Mouse (Mus musculus) CH12F3 (cell line): ENCODE data around the gene Sptlc2.

Experiments
- in situ Hi-C: fragments of 300-500 bp; cut with MboI; formaldehyde crosslinking; loops from 2 replicates; pipeline ENCODE4 v1.14.3; 2020; ENCODE audit warnings: low sequenced_read_pairs

Gene Sptlc2

DNA sequence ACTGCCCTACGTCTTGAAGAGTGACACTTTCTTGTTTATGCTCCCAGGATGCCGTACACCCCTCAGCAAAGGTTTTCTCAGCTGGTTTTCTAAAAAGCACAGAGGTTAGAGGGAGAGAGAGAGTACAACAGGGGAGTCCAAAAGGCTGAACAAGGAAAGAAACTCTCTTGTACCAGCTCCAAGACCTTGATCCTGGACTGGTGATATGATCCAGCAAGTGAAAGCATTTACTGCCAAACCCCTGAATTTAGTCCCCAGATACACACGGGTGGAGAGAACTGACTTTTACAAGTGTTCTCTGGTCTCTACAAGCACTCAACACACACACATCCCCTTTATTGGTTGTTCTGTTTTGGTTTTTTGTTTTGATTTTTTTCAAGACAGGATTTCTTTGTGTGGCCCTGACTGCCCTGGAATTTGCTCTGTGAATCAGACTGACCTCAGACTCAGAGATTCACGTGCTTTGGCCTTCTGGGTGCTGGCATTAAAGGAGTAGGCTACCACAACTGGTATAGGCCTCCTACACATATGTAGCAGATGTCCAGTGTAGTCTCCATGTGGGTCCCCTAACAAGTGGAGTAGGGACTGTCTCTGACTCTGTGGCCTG is 9.8 kb upstream of the Sptlc2 start:
- in situ Hi-C loops, result no loop called here

- in situ Hi-C loops, result no loop called here
These were observed 9.0 kb upstream of the Sptlc2 start for GRCm38 (mm10) chr12:87397126-87397525.

GRCm38 (mm10) chr12:87394316-87394715 is 6.2 kb upstream of the Sptlc2 start:
- in situ Hi-C loops, result no loop called here

DNA sequence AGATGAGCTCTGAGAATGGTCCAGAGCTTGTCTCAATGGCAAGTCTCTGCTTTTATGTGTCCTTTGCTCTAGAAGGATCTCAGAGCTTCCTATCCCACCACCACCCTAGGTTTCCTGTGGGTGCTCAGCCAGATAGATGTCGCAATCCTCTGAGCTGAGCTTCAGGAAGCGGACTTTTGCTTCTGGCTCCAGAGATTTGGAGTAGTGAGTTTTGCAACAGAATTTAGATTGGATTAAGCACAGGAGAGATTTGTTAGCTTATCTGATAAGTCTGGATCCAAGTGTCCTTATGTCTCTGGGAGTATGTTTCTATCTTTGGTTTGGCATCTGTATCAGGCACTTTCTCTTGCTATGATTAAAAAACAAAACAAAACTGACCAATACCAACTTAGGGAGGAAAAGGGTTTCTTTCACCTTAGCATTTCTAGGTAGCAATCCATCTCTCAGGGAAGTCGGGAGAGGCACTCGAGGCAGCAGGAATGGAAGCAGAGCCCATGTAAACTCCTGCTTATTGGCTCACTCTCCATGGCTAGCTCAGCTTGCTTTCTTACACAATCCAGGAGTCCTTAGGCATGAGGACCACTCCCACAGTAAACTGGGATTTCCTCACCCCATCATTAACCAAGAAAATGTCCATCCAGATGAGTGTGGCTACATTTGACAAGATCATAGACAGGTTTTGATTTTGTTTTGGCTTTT is 5.4 kb upstream of the Sptlc2 start:
- in situ Hi-C loops, result no loop called here

GRCm38 (mm10) chr12:87391355-87391754 is 3.2 kb upstream of the Sptlc2 start:
- in situ Hi-C loops, result no loop called here

DNA sequence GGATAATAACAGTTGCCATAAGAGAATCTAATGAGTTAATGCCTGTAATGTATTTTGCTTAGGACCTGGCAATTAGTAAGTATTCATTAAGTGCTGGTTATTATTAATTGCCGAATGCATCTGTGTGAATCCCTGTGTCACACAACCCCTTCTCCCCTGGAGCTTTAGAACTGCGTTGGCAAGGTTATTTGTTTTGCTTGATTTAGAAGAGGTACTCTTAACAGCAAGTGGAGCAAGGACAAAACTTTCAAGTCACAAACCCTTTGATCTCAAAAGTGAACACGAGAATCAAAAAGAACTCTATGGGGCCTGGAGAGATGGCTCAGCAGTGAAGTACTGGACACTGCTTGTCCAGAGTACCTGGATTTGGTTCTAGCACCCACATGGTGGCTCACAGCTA is 1.1 kb upstream of the Sptlc2 start:
- in situ Hi-C loops, result no loop called here

DNA sequence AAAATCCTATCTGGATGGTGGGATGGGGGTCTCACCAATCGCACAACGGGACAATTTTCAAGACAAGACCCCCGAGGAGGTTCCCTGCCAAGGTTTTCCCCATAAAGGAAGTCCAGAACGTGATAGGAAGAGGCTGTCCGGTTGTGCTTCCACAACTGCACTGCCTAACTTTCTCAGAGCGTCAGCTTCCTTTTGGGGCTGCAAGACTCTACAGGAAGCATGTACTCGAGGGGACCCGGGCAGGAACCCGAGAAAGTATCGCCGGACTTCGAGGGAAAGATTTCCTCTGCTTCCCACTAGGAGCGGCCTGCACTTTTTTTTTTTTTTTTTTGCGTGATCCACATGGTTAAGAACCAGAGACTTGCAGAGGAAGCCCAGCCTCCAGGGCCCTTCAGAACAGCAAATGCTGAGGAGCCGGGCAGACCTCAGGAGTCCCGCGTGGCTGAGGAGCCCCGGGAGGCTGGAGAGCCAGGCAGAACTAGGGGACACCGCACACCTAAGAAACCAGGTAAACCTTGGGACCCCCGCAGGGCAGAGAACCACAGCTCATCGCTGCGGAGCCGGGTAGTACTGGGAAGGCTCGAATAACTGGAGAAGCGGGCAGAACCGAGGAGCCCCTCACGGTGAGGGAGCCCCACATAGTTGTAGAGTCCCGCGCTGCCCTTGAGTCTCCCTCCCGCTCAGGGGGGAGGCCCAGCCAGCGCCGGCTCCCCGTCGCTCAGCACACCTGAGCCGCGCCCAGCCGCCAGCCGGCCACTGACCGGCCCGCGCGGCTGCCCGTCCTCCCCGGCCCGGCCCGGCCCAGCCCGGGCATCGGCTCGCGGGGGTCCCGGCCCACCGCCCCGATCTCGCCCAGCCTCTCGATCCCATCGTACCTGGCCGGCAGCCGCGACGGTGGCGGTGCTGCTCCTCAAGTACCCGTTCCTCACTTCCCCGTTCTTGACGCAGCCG is 709 bp downstream of the Sptlc2 start:
- in situ Hi-C loops, result no loop called here

DNA sequence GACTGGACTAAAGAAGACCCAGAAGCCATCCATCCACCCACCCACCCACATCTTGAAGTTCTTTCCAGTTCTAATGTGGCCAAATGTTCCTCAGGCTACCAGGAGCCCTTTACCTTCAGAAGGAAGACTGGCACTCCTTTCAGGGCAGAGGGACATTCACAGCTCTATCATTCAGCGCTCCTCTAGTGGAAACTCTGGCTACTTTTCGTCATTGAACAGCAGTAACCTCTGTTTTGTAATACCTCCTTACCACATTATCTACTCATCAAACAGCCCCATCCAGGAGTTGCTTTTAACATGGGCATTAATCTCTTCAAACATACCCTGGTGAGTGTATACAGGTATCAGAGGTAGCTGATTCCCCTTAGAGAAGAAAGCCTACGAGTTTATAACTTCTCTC is 3.1 kb downstream of the Sptlc2 start:
- in situ Hi-C loops, result no loop called here

- in situ Hi-C loops, result no loop called here
These were observed 6.8 kb downstream of the Sptlc2 start for GRCm38 (mm10) chr12:87381380-87381682.

GRCm38 (mm10) chr12:87380586-87381379 is 7.4 kb downstream of the Sptlc2 start:
- in situ Hi-C loops, result no loop called here

GRCm38 (mm10) chr12:87379496-87379895 is 8.7 kb downstream of the Sptlc2 start:
- in situ Hi-C loops, result no loop called here

DNA sequence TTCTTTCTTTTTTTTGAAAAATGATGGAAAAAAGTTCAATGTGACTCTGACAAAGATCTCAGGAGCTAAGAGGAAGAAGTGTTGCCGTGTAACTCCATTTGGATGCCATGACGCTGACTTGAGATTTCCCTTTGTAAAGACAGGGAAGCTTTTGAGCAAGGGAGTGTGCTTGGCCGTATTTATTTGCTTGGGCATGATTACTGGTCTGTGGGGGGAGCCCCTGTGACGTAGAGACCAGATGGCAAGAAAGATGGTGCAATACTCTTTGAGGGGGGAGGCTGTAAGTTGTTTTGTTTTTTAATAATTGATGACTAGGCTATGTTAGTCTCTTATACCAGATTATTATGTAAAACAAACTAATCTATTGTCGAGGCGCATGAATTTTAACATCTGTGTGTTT is 14.0 kb downstream of the Sptlc2 start:
- in situ Hi-C loops, result no loop called here

DNA sequence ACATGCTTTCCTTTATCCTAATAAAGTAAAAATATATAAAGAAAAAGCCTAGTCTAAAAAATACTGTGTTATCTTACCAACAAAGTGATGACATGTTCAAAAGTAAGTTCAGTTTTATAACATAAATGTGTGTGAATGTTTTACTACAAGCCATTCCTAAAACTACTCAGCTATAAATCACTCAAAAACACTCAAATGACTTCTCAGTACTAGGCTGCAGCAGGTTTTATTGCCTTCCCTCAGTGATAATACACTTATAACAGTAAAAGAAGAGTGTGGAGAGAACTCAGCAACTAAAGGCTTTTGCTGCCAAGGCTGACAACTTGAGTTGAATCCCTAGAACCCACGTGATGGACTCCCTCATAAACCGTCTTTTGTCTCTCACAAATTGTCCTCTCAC is 18.8 kb downstream of the Sptlc2 start:
- in situ Hi-C loops, result no loop called here

GRCm38 (mm10) chr12:87368092-87368491 is 20.1 kb downstream of the Sptlc2 start:
- in situ Hi-C loops, result no loop called here

- in situ Hi-C loops, result no loop called here
These were observed 22.5 kb downstream of the Sptlc2 start for GRCm38 (mm10) chr12:87365676-87366075.

DNA sequence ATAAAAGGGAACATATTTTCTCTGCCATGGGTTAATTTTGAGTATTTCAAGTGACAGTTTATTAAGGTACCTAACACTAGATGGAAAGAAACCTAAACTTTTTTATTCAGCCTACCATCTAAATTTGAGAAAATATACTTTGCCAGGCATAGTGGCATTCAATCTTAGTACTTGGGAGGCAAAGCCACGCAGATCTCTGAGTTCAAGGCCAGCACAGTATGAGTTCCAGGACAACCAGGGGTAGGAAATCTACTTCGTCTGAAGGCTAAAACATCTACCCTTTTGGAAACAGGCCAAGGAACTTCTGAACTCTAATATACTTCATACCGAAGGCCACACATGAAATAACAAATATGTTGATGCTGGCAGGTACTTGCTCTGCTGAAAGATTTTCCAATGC is 26.0 kb downstream of the Sptlc2 start:
- in situ Hi-C loops, result no loop called here

DNA sequence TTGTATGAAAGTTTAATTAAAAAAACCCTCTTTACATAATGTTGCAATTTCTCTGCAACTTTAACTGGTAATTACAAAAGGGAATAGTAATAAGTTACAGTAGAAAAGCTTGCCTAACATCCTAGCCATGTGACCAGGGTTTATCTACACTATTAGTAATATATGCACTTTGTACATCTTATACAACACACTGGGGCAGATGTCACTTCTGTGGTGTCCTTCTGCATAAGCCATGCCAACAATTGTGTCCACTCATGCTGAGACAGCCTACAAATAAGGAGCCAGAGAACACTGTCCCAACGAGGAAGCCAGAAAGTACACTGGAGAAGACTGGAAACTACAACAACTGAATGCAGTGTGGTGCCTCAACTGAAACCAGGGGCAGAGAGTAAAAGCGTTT is 40.1 kb downstream of the Sptlc2 start:
- in situ Hi-C loops, result no loop called here

- in situ Hi-C loops, result no loop called here
These were observed 40.6 kb downstream of the Sptlc2 start for GRCm38 (mm10) chr12:87347511-87347910.

DNA sequence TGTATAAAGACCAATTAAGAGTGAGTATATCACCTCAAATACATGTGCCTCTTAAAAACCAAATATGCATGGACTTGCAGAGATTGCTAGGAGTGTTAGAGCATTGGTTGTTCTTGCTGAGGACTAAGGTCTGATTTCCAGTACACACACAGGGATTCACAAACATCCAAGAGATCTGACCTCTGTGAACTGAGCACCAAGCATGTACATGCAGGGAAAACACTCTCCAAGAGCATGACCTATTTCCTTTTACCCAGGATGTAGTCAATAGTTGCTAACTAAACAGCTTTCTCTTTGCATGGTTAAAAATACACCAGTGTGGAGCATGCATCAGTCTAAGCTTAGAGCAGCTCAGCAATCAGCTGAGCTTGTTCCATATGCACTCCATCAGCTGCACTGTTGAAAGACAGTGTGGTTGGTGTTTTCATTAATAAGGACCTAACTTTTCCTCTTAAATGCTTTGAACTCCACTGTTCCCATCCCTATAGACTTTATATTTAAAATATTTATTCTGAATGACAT is 45.0 kb downstream of the Sptlc2 start:
- in situ Hi-C loops, result no loop called here

- in situ Hi-C loops, result loop anchor here (10.0 kb wide), 1 partner anchor 203 kb away; no protein-coding TSS in a partner anchor
These were observed 50.1 kb downstream of the Sptlc2 start for GRCm38 (mm10) chr12:87338082-87338481.

DNA sequence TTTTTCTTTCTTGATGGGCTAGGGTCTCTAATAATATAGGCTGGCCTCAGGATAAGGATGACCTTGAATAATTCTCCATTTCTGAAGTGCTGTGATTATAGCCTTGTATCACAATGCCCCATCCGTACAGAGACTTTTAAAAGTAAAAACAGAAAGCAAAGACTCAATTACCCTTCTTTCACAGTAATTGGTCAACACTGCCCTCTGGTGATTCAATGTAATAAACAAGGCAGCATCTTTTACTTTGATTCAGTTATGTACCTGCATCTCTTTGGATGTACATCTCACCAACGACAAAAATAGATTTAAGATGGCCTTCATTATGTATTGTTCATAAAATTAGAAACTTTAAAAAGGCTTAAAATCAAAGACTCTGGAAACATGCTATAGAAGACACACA is 53.3 kb downstream of the Sptlc2 start:
- in situ Hi-C loops, result loop anchor here (5.0 to 10.0 kb wide), 2 partner anchors 68 to 200 kb away; partner anchors contain the start of genes Ahsa1 and Vipas39
